Mouse (Mus musculus): ENCODE data around the gene Tmc2.

GRCm38 (mm10) chr2:130207376-130207775 is 12.4 kb downstream of the Tmc2 start:
- TF ChIP-seq CTCF (IDR thresholded peaks at IDR 0.05; ENCODE audit: insufficient read depth, low read length) (no peak), POLR2A (IDR thresholded peaks at IDR 0.05; ENCODE audit: borderline replicate concordance, extremely low read depth, low read depth, low read length) (no peak)

All from lung, adult 2 months (tissue).